Mouse (Mus musculus): ENCODE data around the gene Olfr849.

The Olfr849 gene

DNA sequence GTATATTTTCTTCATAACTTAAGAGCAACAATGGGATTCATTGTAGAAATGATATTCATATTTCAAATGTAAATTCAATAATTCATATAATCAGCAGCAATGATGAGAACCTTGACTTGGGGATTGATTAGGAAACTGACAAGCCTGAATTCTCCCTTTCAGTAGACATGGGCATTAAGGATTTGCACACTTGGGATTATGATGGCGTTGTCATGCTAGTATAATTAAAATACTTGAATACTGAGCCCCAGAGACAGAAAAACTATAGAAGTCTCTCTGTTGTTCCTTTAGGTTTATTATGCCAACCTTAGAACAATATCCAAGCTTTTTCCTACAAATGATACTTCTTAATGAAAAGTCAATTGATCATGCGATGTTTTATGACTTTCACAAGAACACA lies at the start of gene Olfr849:
Olfr849 (plus strand) TSS at position 301 of the 400 bp plus-strand sequence.
- no peak for ATAC-seq (ENCODE audit: insufficient number of reproducible peaks, low FRiP score, low TSS enrichment)

DNA sequence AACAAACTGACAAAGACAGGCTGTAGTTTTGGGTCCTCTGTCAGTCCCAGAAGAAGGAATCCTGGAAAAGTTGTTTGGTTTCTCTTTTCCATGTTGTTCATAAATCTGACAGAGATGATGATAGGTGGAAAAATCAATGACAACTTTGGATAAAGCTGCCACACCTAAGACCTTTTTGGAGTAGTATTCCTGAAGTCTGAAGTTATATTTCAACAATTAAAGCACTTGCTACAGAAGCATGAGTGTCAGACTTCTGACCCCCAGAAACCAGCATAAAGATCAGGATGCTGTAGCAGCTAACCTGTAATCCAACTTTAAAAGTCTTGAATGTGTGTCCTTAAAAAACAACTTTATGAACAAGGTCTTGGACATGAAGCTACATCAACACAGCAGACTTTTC lies 38.1 kb downstream of the Olfr849 start, which contains the start of gene Olfr850:
Olfr850 (minus strand) TSS at position 101 of the 400 bp plus-strand sequence.
- ATAC-seq (ENCODE audit: insufficient number of reproducible peaks, low FRiP score, low TSS enrichment): no peak

DNA sequence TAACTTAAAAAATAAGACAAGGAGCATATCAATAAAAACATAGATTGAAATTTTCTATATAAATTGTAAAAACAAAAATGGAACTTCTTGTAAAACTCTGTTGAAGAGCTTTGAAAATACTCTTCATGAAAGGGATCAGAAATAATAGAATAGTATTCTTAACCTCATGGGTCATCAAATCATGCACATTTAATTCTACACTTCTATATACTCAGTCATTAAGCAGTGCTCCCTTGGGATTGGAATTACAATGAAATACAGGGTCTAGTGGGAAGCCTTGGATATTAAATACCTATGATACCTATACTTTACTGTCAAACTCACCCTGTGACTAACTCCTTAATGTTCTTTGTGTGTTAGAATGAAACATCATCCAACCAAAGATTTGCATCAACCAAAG lies 52.9 kb downstream of the Olfr849 start, which contains the start of gene Olfr851:
Olfr851 (plus strand) TSS at position 301 of the 400 bp plus-strand sequence.
- no peak for ATAC-seq (ENCODE audit: insufficient number of reproducible peaks, low FRiP score, low TSS enrichment)

Measured in cerebellum, adult (tissue).